Mouse (Mus musculus) olfactory bulb, adult 2 months (tissue): Measurements from ENCODE around the gene Rxrg.

Source experiments
- CTCF ChIP-seq: fragments of 200-500 bp; IDR thresholded peaks from 2 replicates; pipeline ENCODE4 v1.5.1; 2012; ENCODE audit warnings: low read depth, mild to moderate bottlenecking, low read length, moderate library complexity; ENCODE audit not compliant: insufficient read depth
- POLR2A ChIP-seq: fragments of 200-500 bp; IDR thresholded peaks from 2 replicates; pipeline ENCODE4 v1.6.1; 2012; ENCODE audit warnings: mild to moderate bottlenecking, low read depth, low read length, moderate library complexity; ENCODE audit not compliant: insufficient read depth

DNA sequence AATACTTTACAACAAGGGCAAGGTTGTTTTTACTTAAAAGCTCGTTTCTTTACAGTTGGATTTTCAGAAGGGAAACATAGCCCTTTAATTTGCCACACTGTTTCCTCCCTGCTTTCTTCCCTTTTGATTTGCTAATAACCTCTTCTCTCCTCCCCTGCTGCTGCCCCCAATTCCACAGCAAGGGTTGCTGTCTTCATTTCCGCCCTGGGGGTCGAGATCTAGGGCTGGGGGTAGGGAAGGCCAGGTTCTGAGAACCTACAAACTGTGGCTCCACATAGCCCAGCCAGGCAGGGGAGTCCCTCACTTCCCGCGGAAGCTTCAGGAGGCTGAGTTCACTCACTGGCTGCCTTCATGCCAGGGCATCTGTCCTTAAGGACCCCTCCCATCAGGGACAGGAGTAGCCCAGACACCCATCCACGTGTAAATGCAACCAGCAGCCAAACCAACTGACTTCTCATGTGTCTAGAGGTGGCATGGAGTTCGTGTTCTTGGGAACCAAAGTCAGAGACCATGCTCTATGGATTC lies 1.1 kb downstream of the Rxrg start:
- TF ChIP-seq CTCF = no peak
- TF ChIP-seq POLR2A = no peak
